Mouse (Mus musculus): ENCODE results near the gene Sept7. TPM values are rescaled to one million over a fixed set of nuclear protein-coding genes. Genes with fewer than 3 reads are reported as not detected.
"Not testable (repeated sequence)": the region's sequence is repeated elsewhere in the genome, so short reads cannot be mapped to it uniquely, and the experiment has no call there.

Sept7 gene
- polyA plus RNA-seq, 1 experiment, result 240 TPM

GRCm38 (mm10) chr9:25317827-25318505, 65.7 kb downstream of the Sept7 start:
- peak; percentile 40 to 46 for DNase-seq
- Histone ChIP-seq H3K27me3 (ENCODE audit: control insufficient read depth, insufficient read depth, low read length) (no peaks in the 10 kb centered on the region), H3K4me3 (replicated peaks; ENCODE audit: insufficient read depth, low read depth, low read length) (no peak overlapping the region), H3K4me1 (ENCODE audit: control insufficient read depth, insufficient read depth, low read length) (no peaks in the 10 kb centered on the region), H3K27ac (ENCODE audit: insufficient read depth, low read length) (no peak overlapping the region)
- WGBS, result 40% methylated on average over 4 of the region's 4 CpGs
- TF ChIP-seq CTCF (IDR thresholded peaks at IDR 0.05; ENCODE audit: borderline replicate concordance, insufficient read depth, low read depth, low read length), result peak; percentile 90
- TF ChIP-seq POLR2A (IDR thresholded peaks at IDR 0.05; ENCODE audit: borderline replicate concordance, insufficient read depth, low read length), result no peak

GRCm38 (mm10) chr9:25319676-25320075, 67.4 kb downstream of the Sept7 start:
- not testable (repeated sequence) for H3K27ac ChIP-seq (ENCODE audit: insufficient read depth, low read length); DNase-seq; H3K27me3 ChIP-seq (ENCODE audit: control insufficient read depth, insufficient read depth, low read length); H3K4me3 ChIP-seq (replicated peaks; ENCODE audit: insufficient read depth, low read depth, low read length); H3K4me1 ChIP-seq (ENCODE audit: control insufficient read depth, insufficient read depth, low read length)
- WGBS, result 96% methylated on average over 6 of the region's 6 CpGs

- H3K4me1 ChIP-seq (ENCODE audit: control insufficient read depth, insufficient read depth, low read length), result no peaks in the 10 kb centered on the region
- no peak for TF ChIP-seq CTCF (IDR thresholded peaks at IDR 0.05; ENCODE audit: borderline replicate concordance, insufficient read depth, low read depth, low read length)
- TF ChIP-seq POLR2A (IDR thresholded peaks at IDR 0.05; ENCODE audit: borderline replicate concordance, insufficient read depth, low read length), result no peak
- no peak overlapping the region for H3K4me3 ChIP-seq (replicated peaks; ENCODE audit: insufficient read depth, low read depth, low read length)
- 86% methylated on average over 4 of the region's 4 CpGs for WGBS
- no peak overlapping the region for H3K27ac ChIP-seq (ENCODE audit: insufficient read depth, low read length)
- no peaks in the 10 kb centered on the region for H3K27me3 ChIP-seq (ENCODE audit: control insufficient read depth, insufficient read depth, low read length)
- DNase-seq, result no peak
These were observed 75.6 kb downstream of the Sept7 start for GRCm38 (mm10) chr9:25327727-25328370.

GRCm38 (mm10) chr9:25328946-25329723, 76.9 kb downstream of the Sept7 start:
- no peak for DNase-seq
- Histone ChIP-seq H3K27me3 (ENCODE audit: control insufficient read depth, insufficient read depth, low read length) (no peaks in the 10 kb centered on the region), H3K27ac (ENCODE audit: insufficient read depth, low read length) (no peak overlapping the region), H3K4me1 (ENCODE audit: control insufficient read depth, insufficient read depth, low read length) (no peaks in the 10 kb centered on the region), H3K4me3 (replicated peaks; ENCODE audit: insufficient read depth, low read depth, low read length) (no peak overlapping the region)
- no peak for TF ChIP-seq CTCF (IDR thresholded peaks at IDR 0.05; ENCODE audit: borderline replicate concordance, insufficient read depth, low read depth, low read length)
- TF ChIP-seq POLR2A (IDR thresholded peaks at IDR 0.05; ENCODE audit: borderline replicate concordance, insufficient read depth, low read length), result no peak
- 56% methylated on average over 11 of the region's 11 CpGs for WGBS

GRCm38 (mm10) chr9:25337436-25338198, 85.4 kb downstream of the Sept7 start:
- H3K4me3 ChIP-seq (replicated peaks; ENCODE audit: insufficient read depth, low read depth, low read length), result no peak overlapping the region
- no peaks in the 10 kb centered on the region for H3K27me3 ChIP-seq (ENCODE audit: control insufficient read depth, insufficient read depth, low read length)
- 61% methylated on average over 2 of the region's 2 CpGs for WGBS
- no peak overlapping the region for H3K27ac ChIP-seq (ENCODE audit: insufficient read depth, low read length)
- no peak for DNase-seq
- H3K4me1 ChIP-seq (ENCODE audit: control insufficient read depth, insufficient read depth, low read length), result no peaks in the 10 kb centered on the region
- no peak for TF ChIP-seq CTCF (IDR thresholded peaks at IDR 0.05; ENCODE audit: borderline replicate concordance, insufficient read depth, low read depth, low read length)
- no peak for TF ChIP-seq POLR2A (IDR thresholded peaks at IDR 0.05; ENCODE audit: borderline replicate concordance, insufficient read depth, low read length)

GRCm38 (mm10) chr9:25340412-25340811, 88.2 kb downstream of the Sept7 start:
- TF ChIP-seq CTCF (IDR thresholded peaks at IDR 0.05; ENCODE audit: borderline replicate concordance, insufficient read depth, low read depth, low read length) (no peak), POLR2A (IDR thresholded peaks at IDR 0.05; ENCODE audit: borderline replicate concordance, insufficient read depth, low read length) (no peak)
- 87% methylated on average over 1 of the region's 1 CpGs for WGBS

GRCm38 (mm10) chr9:25353775-25354174, 101.5 kb downstream of the Sept7 start:
- H3K4me1 ChIP-seq (ENCODE audit: control insufficient read depth, insufficient read depth, low read length), result peaks cover 3% of the 10 kb centered on the region
- peak in 1 of 2 experiments; percentile 4 for DNase-seq
- WGBS, result 60% methylated on average over 1 of the region's 1 CpGs
- no peak overlapping the region for H3K4me3 ChIP-seq (replicated peaks; ENCODE audit: insufficient read depth, low read depth, low read length)
- TF ChIP-seq POLR2A (IDR thresholded peaks at IDR 0.05; ENCODE audit: borderline replicate concordance, insufficient read depth, low read length) (no peak), CTCF (IDR thresholded peaks at IDR 0.05; ENCODE audit: borderline replicate concordance, insufficient read depth, low read depth, low read length) (no peak)
- H3K27me3 ChIP-seq (ENCODE audit: control insufficient read depth, insufficient read depth, low read length), result no peaks in the 10 kb centered on the region
- H3K27ac ChIP-seq (ENCODE audit: insufficient read depth, low read length), result no peak overlapping the region

More at GRCm38 (mm10) chr9:25340412-25340811, 88.2 kb downstream of the Sept7 start:
- no peak for DNase-seq
- Histone ChIP-seq H3K4me3 (replicated peaks; ENCODE audit: insufficient read depth, low read depth, low read length) (no peak overlapping the region), H3K4me1 (ENCODE audit: control insufficient read depth, insufficient read depth, low read length) (no peaks in the 10 kb centered on the region), H3K27ac (ENCODE audit: insufficient read depth, low read length) (no peak overlapping the region), H3K27me3 (ENCODE audit: control insufficient read depth, insufficient read depth, low read length) (no peaks in the 10 kb centered on the region)

Data from cerebellum, adult 2 months (tissue).